Mouse (Mus musculus): ENCODE results near the gene Olfr1140. TPM values are rescaled to one million over a fixed set of nuclear protein-coding genes. Genes with fewer than 3 reads are reported as not detected.

Gene Olfr1140
- total RNA-seq (2021), result not detected
- long read RNA-seq, experiment 1, result 0 reads
- long read RNA-seq, experiment 2, result 0 reads

DNA sequence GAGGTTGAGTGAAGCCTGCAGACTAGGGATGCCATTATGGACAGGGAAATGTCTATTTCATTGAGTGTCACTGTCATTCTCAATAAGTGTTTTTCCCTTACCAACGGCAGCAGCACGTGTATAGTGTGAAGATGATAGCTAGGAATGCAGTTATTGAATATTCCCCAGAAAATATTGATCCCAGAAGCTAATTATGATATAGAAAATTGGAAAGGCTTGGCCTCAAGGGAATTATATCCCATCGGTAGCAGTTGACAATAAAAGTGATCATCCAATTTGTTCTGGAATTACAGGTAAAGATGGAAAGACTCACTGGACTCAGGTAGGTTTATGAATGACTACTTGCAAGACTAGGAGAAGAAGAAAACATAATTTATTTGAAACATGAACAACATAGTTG, at the start of gene Olfr1140:
Gene Olfr1140 (plus strand): TSS at position 301 of the 400 bp plus-strand sequence.
- no peak for DNase-seq (ENCODE audit: low spot score)

DNA sequence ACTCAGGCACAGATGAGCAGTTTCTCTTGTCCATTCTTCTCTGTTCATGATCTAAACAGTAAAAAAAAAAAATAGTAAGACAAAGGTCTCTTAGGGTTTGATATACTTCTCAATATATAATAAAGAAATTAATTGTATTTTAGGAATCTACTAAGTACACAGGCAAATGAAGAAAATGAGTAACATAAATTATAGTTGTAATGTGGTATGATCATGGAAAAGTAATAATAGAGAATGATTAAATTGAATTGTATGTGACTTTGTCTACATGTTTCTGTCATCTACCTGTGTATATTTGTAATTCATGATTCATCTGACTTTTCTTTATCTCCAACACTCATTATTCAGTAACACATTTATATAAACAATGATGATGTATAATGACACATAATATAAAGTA, 49.7 kb upstream of the Olfr1140 start, which contains the start of gene Olfr1136:
Gene Olfr1136 (minus strand): TSS at position 101 of the 400 bp plus-strand sequence.
- no peak for DNase-seq (ENCODE audit: low spot score)

DNA sequence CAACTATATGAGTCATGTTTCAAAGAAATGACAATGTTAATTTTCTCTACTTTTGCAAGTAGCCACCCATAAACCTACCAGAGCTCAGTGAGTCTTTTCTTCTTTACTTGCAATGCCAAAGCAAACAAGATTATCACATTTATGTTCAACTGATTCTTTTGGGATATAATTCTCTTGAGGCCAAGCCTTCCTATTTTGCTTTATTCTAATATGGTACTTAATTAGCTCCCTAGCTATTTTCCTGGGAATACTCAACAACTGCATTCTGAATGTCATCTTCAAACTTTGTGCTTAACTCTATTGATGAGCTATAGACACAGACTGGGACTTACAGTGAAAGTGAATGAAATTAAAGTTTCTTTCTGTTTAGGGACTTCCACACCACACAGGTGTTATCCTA, 30.5 kb upstream of the Olfr1140 start, which contains the start of gene Olfr1137:
Gene Olfr1137 (minus strand): TSS at position 101 of the 400 bp plus-strand sequence.
- DNase-seq (ENCODE audit: low spot score), result no peak

DNA sequence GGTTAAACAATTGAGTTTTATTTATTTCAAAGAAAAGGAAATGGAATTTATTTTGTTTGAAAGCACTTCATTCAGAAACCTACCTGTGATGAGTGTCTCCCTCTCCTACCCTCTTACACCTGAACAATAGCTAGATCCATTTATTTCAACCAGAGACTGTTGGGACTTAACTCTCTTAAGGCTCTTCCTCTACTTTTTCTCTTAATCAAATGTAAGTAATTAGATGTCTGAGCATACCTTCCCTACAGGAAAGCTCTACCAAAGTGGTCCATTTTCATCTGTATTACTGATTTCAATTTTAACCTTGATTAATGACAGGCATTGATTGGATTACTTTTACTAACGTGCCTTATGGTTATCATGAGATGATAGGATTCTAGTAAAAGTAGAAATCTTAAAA, 3.7 kb upstream of the Olfr1140 start, which contains the start of gene Olfr1138:
Gene Olfr1138 (minus strand): TSS at position 101 of the 400 bp plus-strand sequence.
- no peak for DNase-seq (ENCODE audit: low spot score)

DNA sequence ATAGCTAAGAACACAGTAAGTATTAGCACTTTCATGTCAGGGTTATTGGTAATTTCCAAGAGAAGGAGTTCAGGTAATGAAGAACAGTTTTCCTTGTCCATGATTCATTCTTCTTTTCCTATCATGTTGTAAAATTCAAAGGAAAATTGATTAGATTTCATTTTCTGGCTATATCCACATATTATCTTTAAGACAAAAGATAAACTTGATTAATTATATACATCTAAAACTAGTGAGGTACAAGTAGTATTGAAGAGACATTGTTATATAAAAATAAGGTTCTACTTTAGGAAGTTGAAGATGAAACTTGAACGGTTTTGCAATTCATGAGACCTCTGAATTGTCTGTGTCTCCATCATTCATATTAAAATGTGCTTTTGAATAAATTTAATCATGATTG, 10.3 kb downstream of the Olfr1140 start, which contains the start of gene Olfr1141:
Gene Olfr1141 (minus strand): TSS at position 101 of the 400 bp plus-strand sequence.
- DNase-seq (ENCODE audit: low spot score), result no peak

DNA sequence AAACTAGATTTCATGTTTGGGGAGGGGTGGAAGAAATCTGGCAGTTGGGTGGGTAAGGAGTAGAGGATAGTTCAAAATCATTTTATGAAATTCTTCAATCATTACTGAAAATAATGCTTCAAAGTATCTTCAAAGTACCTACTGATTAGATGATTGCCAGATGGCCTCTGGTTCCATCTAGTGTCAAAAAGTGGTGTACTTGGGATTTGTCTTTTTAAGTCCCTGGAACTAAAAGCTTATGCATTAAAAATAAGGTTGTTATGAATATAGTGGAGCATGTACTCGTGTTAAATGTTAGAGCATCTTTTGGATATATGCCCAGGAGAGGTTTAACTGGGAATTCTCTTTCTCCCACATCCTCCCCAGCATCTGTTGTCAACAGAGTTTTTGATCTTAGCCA, 32.6 kb downstream of the Olfr1140 start:
- DNase-seq (ENCODE audit: low spot score), result no peak

DNA sequence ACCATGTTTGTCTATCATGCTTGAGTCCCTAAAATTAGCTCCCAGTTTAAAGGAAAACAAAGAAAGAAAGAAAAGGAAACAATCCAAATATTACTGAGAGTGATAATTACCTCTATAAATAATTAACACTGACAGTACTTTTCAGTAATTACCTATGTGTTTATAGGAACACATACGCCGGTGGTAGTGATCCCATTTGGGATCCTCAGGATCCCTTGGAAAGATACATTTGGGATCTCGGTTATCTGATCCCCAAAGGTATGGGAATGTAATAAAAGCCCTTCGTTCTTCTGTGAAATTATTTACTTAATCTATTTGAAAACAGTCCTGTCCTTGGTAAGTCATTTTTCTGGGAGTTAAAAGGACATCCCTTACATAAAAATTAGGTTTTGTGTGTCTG, 35.6 kb downstream of the Olfr1140 start, which contains the start of gene Olfr152:
Gene Olfr152 (plus strand): TSS at position 301 of the 400 bp plus-strand sequence.
- no peak for DNase-seq (ENCODE audit: low spot score)

Other genes starting within 250 kb of the Olfr1140 start
- gene Pramel7, start 246.7 kb upstream of the Olfr1140 start, total RNA-seq (2021), result not detected
- not detected for gene Pramel6, start 237.2 kb upstream of the Olfr1140 start, total RNA-seq (2021)
- not detected for gene Olfr153, start 212.0 kb upstream of the Olfr1140 start, total RNA-seq (2021)
- gene Olfr1128, start 198.2 kb upstream of the Olfr1140 start, total RNA-seq (2021), result not detected
- gene Olfr1129, start 169.8 kb upstream of the Olfr1140 start, total RNA-seq (2021), result not detected
- gene Olfr1130, start 137.5 kb upstream of the Olfr1140 start, total RNA-seq (2021), result not detected
- not detected for gene Olfr1131, start 116.6 kb upstream of the Olfr1140 start, total RNA-seq (2021)
- not detected for gene Olfr1132, start 106.2 kb upstream of the Olfr1140 start, total RNA-seq (2021)
- gene Olfr1133, start 96.4 kb upstream of the Olfr1140 start, total RNA-seq (2021), result not detected
- not detected for gene Olfr1134, start 85.3 kb upstream of the Olfr1140 start, total RNA-seq (2021)
- gene Olfr1135, start 70.1 kb upstream of the Olfr1140 start, total RNA-seq (2021), result not detected
- not detected for gene Olfr1136, start 49.8 kb upstream of the Olfr1140 start, total RNA-seq (2021)
- not detected for gene Olfr1137, start 30.6 kb upstream of the Olfr1140 start, total RNA-seq (2021)
- not detected for gene Olfr1138, start 3.8 kb upstream of the Olfr1140 start, total RNA-seq (2021)
- gene Olfr1141, start 10.2 kb downstream of the Olfr1140 start, total RNA-seq (2021), result not detected
- not detected for gene Olfr152, start 35.7 kb downstream of the Olfr1140 start, total RNA-seq (2021)
- gene Olfr1143, start 56.8 kb downstream of the Olfr1140 start, total RNA-seq (2021), result not detected
- gene Olfr1145, start 66.1 kb downstream of the Olfr1140 start, total RNA-seq (2021), result not detected
- gene Olfr1148, start 86.8 kb downstream of the Olfr1140 start, total RNA-seq (2021), result not detected
- not detected for gene Olfr1150-ps1, start 100.2 kb downstream of the Olfr1140 start, total RNA-seq (2021)
- gene Olfr1151, start 112.1 kb downstream of the Olfr1140 start, total RNA-seq (2021), result not detected
- gene Olfr1152, start 122.7 kb downstream of the Olfr1140 start, total RNA-seq (2021), result not detected
- gene Olfr1153, start 151.2 kb downstream of the Olfr1140 start, total RNA-seq (2021), result not detected
- not detected for gene Olfr1154, start 161.4 kb downstream of the Olfr1140 start, total RNA-seq (2021)
- gene Olfr1155, start 201.4 kb downstream of the Olfr1140 start, total RNA-seq (2021), result not detected
- gene Olfr1156, start 209.3 kb downstream of the Olfr1140 start, total RNA-seq (2021), result not detected
- gene Olfr1157, start 224.5 kb downstream of the Olfr1140 start, total RNA-seq (2021), result not detected
- not detected for gene Olfr74, start 230.9 kb downstream of the Olfr1140 start, total RNA-seq (2021)
- not detected for gene Olfr1158, start 246.4 kb downstream of the Olfr1140 start, total RNA-seq (2021)

All from gastrocnemius, adult 18-20 months (tissue).